Mouse (Mus musculus): ENCODE results near the gene Cacna1d. TPM values are rescaled to one million over a fixed set of nuclear protein-coding genes. Genes with fewer than 3 reads are reported as not detected.

The Cacna1d gene
- total RNA-seq, 2 experiments from 2014 or later = 54.4 to 61.1 TPM

DNA sequence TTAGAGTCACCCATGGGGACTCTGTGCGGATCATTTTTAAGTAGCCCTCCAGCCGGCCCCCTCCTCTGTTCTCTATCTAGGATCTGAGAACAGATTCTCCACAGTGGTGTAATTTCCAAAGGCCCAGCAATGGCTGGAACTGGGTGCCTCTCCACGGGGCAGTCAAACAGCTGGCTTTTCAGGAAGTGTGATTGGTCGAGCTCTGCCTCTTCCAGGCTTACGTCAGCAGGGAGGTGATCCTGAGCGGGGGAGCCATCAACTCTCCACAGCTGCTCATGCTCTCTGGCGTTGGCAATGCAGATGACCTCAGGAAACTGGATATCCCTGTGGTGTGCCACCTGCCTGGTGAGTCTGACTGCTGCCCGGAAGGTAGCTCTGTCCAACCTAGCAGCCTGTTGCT, 457.9 kb downstream of the Cacna1d start:
- intact Hi-C loops (cut with DNase I) = no loop called here
- no peak for DNase-seq (ENCODE audit: extremely low spot score in 1 of 2, low spot score in 2 of 2)

DNA sequence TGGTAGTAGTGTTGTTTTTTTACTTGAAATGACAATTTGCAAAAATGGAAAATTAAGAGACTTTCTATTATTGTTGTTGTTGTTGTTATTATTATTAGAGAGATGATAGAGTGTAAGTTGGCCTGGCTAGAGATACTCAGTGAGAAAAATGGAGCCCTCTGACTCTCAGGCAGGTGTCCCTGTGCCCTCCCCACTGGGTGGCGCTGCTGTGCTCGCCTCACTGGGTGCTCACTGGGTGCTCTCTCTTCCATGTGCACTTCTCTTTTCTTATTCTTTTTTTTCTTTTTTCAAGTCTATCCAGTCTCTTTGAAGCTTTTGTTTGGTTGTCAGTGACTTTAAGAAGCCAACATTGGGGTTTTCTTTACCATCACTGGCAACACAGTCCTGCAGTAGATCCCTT, 463.9 kb downstream of the Cacna1d start:
- intact Hi-C loops (cut with DNase I) = no loop called here
- no peak for DNase-seq (ENCODE audit: extremely low spot score in 1 of 2, low spot score in 2 of 2)

DNA sequence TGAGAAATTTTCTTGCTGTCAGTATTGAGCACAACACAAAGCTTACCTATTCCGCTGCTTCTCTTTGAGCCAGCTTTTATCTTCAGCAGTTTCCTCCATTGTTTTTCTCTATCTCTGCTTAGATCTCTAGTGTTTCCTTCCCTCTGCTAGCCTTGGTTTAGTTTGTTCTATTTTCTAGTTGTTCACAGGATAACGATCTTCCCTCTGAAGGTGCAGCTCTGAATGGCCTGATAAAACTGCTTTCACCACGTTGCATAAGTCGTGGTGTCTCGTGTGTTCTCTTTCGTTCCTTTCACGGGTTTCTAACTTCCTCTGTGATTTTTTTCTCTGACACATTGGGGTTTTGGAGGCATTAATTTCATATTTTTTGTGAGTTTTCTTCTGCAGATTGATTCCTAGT, 466.9 kb downstream of the Cacna1d start:
- intact Hi-C loops (cut with DNase I) = no loop called here
- DNase-seq (ENCODE audit: extremely low spot score in 1 of 2, low spot score in 2 of 2) = no peak

DNA sequence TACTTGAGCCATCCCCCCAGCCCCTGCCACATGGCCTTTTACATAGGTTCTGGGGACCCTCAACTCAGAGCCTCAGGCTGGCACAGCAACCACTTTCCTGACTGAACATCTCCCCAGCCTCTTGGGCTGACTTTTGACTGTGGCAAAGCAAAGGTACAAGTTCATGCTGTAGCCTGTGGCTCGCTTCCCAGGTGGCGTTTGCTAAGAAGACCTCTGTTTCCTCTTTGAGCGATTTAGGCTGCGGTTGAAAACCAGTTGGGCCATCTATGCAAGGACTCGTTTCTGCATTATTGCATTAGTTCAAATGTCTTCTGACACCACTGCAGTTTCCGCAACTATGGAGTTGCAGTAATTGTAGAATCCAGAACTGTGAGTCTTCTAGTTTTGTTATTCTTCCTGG, 468.8 kb downstream of the Cacna1d start:
- DNase-seq (ENCODE audit: extremely low spot score in 1 of 2, low spot score in 2 of 2) = no peak
- intact Hi-C loops (cut with DNase I) = no loop called here

DNA sequence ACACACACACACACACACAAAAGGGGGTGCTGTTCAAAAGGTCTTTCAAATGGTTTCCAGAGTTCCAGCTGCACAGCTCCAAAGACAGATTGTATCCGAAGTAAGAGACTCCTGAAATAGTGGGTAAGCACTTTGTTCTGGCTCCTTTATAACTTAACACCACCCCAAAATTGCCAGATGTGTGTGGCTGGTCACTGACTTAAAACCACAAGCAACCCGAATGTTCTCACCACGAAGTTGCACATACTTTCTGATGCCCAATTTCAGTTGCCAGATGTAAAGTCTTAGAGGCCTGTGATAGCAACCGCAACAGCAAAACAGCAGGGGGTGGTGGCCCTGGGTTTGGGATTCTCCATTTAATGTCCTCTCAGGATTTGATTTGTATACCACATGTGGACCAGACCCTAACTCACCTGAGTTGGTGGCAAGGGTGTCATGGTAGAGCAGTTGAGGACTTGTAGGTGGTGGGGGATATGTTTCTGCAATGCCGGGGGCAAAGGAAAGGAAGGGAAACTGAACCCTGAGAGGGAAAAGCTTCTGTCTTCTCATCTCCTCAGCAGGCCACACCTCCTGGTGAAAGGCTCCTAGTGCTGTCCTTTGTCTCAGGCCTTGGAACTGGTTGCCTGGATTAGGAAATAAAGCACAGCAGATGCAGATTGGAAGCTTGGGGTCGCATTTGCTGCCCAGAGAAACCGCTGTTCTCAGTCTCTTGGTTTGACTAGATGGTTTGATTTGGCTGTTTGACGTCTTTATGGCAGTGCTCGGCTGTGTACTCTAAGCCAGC, 471.3 kb downstream of the Cacna1d start:
- intact Hi-C loops (cut with DNase I) = no loop called here
- no peak for DNase-seq (ENCODE audit: extremely low spot score in 1 of 2, low spot score in 2 of 2)

DNA sequence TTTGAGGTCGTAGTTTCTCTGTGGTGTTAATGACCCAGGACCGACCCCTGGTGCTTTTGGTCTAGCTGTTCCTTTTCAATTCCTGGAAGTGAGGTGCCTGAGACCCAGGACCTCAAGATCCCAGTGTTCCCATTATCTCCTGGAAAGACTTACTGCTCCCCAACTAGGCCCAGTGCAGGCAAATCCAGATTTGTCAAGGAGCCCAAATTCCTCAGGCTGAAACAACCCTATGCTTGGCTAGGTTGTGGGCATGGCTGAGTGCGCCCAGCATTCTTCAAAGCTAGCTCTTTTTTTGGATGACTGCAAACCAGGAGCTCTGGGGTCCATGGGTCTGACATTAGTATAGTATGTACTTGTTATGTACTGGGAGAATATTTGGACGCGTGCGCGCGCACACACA, 471.9 kb downstream of the Cacna1d start:
- intact Hi-C loops (cut with DNase I) = no loop called here

DNA sequence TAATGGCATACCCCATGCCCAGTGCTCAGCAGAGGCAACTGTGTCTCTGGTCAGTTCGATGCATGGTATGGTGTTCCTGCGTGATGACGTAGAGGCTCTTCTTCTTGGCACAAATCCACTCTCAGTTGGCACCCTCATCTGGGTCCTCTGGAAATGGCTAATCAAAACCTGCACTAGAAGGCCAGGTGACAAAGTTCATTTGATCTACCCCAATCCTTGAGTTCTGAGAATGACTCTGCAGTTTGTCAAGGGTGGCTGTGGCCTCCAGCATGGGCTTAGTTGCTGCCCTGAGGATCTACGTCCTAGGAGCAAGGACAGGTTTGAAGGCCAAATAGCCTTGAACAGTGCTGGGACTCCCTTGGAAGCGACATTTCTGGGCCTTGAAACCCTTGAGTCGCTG, 472.4 kb downstream of the Cacna1d start:
- intact Hi-C loops (cut with DNase I) = no loop called here
- no peak for DNase-seq (ENCODE audit: extremely low spot score in 1 of 2, low spot score in 2 of 2)

More for the DNA sequence above, 471.9 kb downstream of the Cacna1d start:
- no peak for DNase-seq (ENCODE audit: extremely low spot score in 1 of 2, low spot score in 2 of 2)

DNA sequence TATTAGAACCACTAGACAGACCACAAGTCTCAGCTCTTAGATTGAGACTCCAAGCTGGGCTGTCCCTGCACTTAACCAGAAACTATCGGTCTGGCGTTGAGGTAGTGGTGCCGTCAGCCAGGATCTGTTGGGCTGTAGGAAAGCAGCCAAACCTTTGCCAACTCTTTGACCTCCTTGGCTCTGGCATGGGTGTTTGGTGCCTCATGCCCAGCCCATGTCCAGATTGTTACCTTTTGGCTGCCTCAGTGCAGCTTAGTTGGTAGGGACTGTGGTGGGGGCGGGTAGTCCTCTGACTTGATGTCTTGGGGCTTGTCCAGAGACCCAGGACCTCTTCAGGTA, 472.8 kb downstream of the Cacna1d start:
- intact Hi-C loops (cut with DNase I) = no loop called here
- no peak for DNase-seq (ENCODE audit: extremely low spot score in 1 of 2, low spot score in 2 of 2)

DNA sequence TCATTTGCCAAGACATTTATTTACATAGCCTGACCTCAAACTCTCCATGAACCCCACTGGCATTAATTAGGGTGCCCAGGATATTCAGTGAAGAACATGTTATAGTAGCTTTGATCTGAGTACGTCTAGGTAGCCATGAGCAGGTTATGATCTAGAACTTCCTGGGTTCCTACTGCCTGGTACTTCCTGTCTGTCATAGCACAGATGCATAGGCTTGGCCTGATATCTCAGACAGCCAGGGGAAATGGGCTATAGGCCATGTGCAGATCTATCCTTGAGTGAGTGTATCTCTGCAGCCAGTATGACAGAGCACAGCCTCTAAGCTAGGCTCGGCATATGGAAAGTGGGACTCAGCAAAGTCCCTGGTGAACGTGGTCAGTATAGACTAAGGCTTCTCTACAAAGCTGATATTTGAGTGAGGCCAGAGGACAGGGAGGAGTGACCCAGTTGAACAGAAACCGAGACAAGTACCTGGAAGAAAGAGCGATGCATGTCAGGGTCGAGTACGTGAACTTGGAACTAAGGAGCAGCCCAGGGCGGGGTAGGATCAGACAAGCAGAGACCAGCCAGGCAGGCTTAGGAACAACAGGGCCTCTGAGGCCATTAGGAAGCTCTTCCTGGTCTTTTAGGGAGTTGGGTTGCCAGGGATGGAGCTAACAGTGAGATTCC, 473.3 kb downstream of the Cacna1d start:
- intact Hi-C loops (cut with DNase I) = no loop called here
- DNase-seq (ENCODE audit: extremely low spot score in 1 of 2, low spot score in 2 of 2) = no peak

DNA sequence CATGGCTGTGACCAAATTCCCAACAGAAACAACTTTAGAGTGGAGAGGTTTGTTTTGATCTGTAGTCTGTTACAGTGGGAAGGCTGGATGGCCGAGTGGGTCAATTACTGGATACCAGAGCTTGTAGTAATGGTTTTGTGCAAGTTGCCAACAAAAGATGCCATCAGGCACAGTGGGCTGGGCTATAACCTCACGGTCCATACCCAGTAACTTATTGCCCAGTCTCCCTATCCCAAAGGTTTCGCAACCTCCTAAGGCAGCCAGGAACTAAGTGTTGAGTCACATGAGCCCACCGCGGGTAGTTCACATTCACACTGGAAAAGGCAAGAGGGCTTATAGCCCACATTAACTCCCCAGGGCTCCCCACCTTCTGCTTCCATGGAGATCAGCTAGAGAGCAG, 474.6 kb downstream of the Cacna1d start:
- no peak for DNase-seq (ENCODE audit: extremely low spot score in 1 of 2, low spot score in 2 of 2)
- intact Hi-C loops (cut with DNase I) = no loop called here

DNA sequence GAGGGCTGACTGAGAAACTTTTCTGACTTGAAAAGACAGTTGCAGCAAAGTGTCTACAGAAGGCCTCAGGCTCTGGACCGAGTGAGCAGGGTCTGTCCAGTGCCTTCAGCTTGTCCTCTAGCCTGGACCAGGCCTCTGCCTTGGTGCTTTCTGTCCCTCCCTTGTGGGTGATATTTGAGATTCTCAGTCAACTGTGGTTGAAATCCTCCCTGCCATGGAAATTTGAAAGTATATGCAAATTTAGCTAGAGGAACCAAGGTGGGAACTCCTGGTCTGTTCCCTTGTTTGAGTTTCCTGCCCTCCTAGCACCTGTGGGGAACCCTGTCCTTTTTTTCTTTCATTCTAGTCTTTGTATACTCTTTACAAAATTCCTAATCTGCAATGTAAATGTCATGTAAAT, 476.2 kb downstream of the Cacna1d start:
- no peak for DNase-seq (ENCODE audit: extremely low spot score in 1 of 2, low spot score in 2 of 2)
- intact Hi-C loops (cut with DNase I) = no loop called here

DNA sequence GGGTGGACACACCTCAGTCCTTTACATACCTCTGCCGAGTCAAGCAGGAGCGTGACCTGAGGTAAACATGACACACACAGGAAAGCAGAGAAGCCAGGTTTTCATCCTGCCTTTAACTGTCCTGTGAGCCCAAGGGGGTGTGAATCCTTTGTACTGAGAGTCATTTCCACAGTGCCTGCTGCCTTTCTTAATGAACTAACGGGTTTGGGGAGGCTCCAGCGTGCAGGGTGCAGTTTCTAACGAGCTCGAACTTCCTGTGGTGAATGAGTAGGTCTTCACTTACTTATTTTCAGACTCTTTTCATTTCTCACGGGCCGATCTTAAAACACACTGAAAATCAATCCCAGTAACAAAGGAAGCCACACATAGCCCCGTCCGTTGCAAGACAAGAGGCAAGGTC, 476.8 kb downstream of the Cacna1d start:
- intact Hi-C loops (cut with DNase I) = no loop called here
- DNase-seq (ENCODE audit: extremely low spot score in 1 of 2, low spot score in 2 of 2) = no peak

DNA sequence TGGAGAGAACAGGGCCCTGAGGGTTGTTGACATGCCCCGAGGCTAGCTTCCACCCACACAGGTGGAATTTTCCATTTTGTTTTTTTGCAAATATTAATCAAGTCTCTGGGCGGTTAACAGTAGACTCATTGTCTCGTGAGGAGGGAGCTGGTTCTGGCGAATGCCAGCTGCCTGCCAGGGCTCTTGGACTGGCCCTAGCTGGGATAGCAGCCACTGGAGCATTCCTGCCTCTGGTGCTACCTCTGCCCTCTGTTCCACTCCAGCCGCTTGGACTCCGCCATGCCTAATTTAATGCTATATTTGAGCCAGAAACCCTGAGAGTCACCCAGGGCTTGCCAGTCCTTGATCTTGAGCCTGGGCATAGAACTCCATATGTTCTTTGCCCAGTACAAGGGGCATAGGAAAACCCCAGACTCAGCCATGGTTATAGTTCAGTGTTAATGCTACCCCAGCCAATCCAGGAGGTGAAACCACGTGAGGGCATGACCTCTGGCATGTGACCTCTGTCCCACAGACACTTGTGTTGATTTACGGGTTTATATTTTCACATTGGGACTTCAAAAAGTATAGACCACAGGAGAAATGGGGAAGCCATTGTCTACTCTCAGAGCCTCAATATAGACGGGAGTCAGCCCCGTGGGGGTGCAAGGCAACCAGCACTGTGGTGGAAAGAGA, 479.2 kb downstream of the Cacna1d start:
- no peak for DNase-seq (ENCODE audit: extremely low spot score in 1 of 2, low spot score in 2 of 2)
- intact Hi-C loops (cut with DNase I) = no loop called here

DNA sequence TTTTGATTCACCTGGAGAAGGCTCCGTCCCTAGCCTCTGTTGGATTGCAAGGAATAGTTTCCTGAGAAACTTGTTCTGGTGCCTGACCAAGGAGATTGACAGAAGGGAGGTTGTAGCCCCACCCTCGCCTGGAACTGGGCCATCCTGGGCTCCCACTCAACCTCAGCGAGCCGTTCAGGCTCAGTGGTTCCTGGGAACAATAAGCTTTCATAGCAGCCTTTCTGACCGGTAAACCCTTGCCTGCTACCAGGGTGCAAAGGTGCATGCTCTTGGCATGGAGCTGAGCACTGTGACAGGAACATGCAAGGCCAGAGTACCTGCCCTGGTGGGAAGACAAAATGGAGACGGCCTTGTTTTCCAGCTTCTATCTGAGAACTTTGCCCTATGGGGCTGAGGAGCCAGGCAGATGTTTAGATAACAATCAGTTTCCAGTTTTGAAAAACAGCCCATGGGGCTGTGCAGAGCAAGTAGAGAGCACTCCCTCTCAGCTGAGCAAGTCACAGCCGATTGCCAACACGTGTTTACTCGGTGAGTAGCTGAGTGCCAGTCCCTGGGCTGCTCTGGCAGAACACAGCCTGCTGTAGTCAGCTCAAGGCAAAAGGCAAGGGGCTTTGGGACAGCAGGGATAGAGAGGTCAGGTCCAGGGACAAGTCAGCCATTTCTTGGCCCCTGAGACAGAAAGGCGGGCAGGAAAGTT, 481.2 kb downstream of the Cacna1d start:
- DNase-seq (ENCODE audit: extremely low spot score in 1 of 2, low spot score in 2 of 2) = peak in 1 of 2 experiments; percentile 66
- intact Hi-C loops (cut with DNase I) = no loop called here

DNA sequence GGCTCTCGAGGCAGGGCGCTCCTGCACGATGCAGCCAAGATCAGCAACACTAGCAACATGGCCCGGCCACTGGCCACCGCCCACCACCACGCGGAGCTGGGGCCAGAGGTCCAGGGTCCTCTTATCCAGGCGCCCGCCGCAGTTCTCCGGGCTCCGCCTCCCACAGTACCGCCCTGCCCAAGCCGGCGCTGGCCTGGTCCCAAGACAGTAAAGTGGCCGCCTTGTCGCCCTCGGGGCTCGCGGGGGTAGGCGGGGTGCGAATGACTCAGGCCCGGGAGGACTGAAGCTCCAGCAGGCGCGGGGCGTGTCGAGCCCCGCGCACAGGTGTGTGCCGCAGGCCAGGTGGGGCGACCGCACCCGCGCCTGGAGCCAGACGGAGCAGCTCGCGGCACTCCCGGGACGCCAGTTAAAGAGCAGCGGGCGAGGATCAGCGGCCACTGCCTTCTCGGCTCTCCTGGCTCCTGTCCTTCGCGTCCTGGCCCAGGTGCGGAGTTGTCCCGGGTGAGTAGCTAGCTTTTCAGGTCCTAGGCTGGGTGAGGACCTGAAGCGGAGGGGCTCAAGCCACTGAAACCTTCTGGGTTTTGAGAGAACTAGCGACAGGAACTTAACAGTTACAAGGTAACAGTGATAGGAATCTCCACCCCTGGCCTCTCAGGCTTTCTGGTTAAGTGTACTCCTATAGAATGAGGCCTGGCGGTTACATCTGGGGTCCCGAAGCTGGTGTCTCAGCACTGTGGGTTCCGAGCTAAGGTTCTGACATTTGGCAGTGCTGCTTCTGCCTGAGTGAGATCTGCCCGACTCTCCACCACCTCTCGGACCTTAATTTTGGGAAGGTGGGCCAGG, 482.3 kb downstream of the Cacna1d start, which contains the start of the genes Il17rb and Chdh:
Gene Il17rb (minus strand): TSS at position 164 of the 843 bp plus-strand sequence.
Gene Chdh (plus strand): TSS at position 291 of the 843 bp plus-strand sequence.
- intact Hi-C loops (cut with DNase I) = no loop called here
- peak in 1 of 2 experiments; percentile 75 for DNase-seq (ENCODE audit: extremely low spot score in 1 of 2, low spot score in 2 of 2)

DNA sequence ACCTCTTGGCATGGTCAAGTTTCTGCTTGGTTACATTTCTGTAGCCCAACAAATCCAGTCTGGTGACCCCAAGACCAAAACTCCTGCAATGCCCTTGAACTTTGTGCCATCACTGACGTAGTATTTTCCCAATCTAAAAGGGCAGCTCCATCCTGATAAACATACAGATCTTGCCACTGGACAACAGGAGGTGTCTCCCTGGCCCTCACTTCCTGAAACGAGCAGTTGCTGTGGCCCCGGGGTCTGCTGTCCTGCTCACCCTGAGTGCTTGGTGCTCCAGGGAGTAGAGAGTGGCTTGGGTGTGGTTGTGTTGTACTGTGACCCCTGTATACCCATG, 491.8 kb downstream of the Cacna1d start:
- no peak for DNase-seq (ENCODE audit: extremely low spot score in 1 of 2, low spot score in 2 of 2)
- intact Hi-C loops (cut with DNase I) = loop anchor here (10.0 kb wide), 1 partner anchor 485 kb away; no protein-coding TSS in a partner anchor

DNA sequence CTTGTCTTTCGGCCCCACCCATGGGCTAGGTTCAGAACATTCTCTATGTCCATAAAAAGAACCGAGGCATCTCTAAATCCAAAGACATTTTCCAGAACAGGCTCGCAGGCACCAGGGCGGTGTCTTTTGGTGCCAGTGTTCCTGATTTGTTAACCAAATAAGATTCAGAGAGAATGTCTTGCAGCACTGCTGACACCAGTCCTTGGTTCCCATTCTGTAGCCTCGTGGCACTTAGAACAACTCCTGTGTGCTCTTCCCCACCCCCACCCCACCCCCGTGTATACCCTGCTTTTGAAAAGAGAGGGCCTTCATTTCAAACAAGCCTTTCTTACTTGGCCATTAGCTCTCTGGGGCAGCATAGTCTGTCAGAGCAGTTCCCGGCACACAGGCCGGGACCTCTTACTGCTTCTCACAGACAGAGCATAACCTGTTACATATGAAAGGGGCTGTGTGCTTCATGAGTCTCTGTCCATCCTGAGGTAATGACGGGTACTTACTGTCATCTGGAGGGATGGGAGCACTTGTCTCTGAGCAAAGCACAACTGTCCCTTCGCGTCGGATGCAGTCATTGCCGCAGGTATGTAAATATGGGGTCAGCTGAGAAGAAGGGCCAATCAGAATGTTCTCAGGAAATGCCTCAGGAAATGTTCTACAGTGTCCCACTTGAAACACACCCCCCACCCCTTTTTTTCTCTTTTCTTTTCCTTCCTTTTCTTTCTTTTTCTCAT, 492.3 kb downstream of the Cacna1d start:
- DNase-seq (ENCODE audit: extremely low spot score in 1 of 2, low spot score in 2 of 2) = no peak
- intact Hi-C loops (cut with DNase I) = loop anchor here (10.0 kb wide), 1 partner anchor 486 kb away; no protein-coding TSS in a partner anchor

DNA sequence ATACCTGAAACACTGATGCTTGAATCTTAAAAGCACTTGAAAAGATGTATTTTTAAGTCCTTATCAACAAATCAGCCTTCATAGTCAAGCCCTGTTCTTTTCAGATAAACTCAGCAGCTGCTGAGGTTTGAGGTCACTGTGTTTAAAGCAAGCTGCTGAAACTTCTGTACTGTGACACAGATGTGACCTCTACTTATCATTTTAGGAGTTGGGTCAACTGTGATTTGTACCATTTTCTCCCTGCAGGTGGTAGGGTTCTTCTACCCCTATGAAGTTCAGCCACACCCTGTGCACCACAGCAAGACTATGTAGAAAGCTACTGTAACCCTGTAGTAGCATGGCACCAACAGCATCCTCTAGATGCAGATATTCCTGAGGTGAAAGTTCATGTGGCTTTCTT, 493.9 kb downstream of the Cacna1d start:
- intact Hi-C loops (cut with DNase I) = loop anchor here (10.0 kb wide), 1 partner anchor 487 kb away; no protein-coding TSS in a partner anchor
- no peak for DNase-seq (ENCODE audit: extremely low spot score in 1 of 2, low spot score in 2 of 2)

All from left cerebral cortex, postnatal 10 days (tissue).